26 mouse cellular contexts compared by ENCODE assay signal in genomic region chr16:12880011-12880410, GRCm38 (mm10).
DNase-seq lines count a peak whose midpoint lies in the region; ATAC-seq lines count a peak whose summit lies in the region.
"Had no signal": no experiment of that assay in that cellular context is flagged by ENCODE, and none has a peak within 500 bp of the region (broad histone marks: within the 10 kb centered on the region; RNA-seq: fewer than 3 reads in every experiment).

No protein-coding gene starts in this region.

- no peaks in the 10 kb centered on the region for H3K9me3 ChIP-seq in lung, embryonic 16.5 days (ENCODE audit: control insufficient read depth, low read length)
- H3K9me3 ChIP-seq: embryonic facial prominence, embryonic 12.5 days; embryonic facial prominence, embryonic 15.5 days; heart, embryonic 12.5 days; heart, embryonic 15.5 days; hindbrain, embryonic 10.5 days; hindbrain, embryonic 13.5 days had no signal

- H3K27ac ChIP-seq in lung, embryonic 16.5 days (ENCODE audit: low read length) = peak overlapping the region; percentile 63; the same call in 1 of the 2 replicates
- H3K27ac ChIP-seq: embryonic facial prominence, embryonic 12.5 days; embryonic facial prominence, embryonic 15.5 days; gastrocnemius, adult 2 months; heart, embryonic 15.5 days; hindbrain, embryonic 10.5 days; hindbrain, embryonic 13.5 days had no signal

- H3K9ac ChIP-seq in lung, embryonic 16.5 days (ENCODE audit: low read length) = no peak overlapping the region
- H3K9ac ChIP-seq: embryonic facial prominence, embryonic 12.5 days; embryonic facial prominence, embryonic 15.5 days; forebrain, postnatal 0 days; heart, embryonic 12.5 days; heart, embryonic 15.5 days; hindbrain, embryonic 13.5 days had no signal

- peak; percentile 62 for DNase-seq in lung, postnatal 10 days
- DNase-seq in lung, postnatal 36 days = peak; percentile 30
- DNase-seq in embryo, embryonic 9.5 days (ENCODE audit: extremely low spot score) = no peak
- no peak for DNase-seq in layer of hippocampus, postnatal 14 days (ENCODE audit: low spot score in 2 of 2)
- DNase-seq: adrenal gland, adult 8-10 months; adrenal gland, postnatal 25 days; cerebellum, adult 18-20 months; cerebellum, adult 9-10 months; cerebellum, postnatal 14 days; forebrain, postnatal 0 days; gastrocnemius, adult 2 months; gastrocnemius, postnatal 14 days; heart, adult 18-20 months; heart, postnatal 10 days; heart, postnatal 36 days had no signal

- peaks cover 3% of the 10 kb centered on the region for H3K4me1 ChIP-seq in lung, embryonic 16.5 days (replicated peaks; ENCODE audit: control insufficient read depth, insufficient read depth, low read length)
- H3K4me1 ChIP-seq: embryonic facial prominence, embryonic 12.5 days; embryonic facial prominence, embryonic 15.5 days; heart, embryonic 12.5 days; heart, embryonic 15.5 days had no signal

- 48% methylated on average over 8 of the region's 8 CpGs for WGBS in lung, embryonic 16.5 days

- H3K27me3 ChIP-seq in lung, embryonic 16.5 days (ENCODE audit: control insufficient read depth, insufficient read depth, low read depth, low read length) = no peaks in the 10 kb centered on the region
- H3K27me3 ChIP-seq: embryonic facial prominence, embryonic 12.5 days; embryonic facial prominence, embryonic 15.5 days; heart, embryonic 12.5 days; heart, embryonic 15.5 days; hindbrain, embryonic 13.5 days had no signal

- peak; percentile 83 for ATAC-seq in lung, embryonic 16.5 days (ENCODE audit: low read depth)
- no peak for ATAC-seq in CD4-positive, CD25-positive, alpha-beta regulatory T cell, adult 4 months
- ATAC-seq: activated CD4-positive, CD25-positive, alpha-beta regulatory T cell, adult 4 months; forebrain, embryonic 14.5 days; forebrain, postnatal 0 days; hindbrain, embryonic 16.5 days had no signal

- H3K4me3 ChIP-seq in lung, embryonic 16.5 days (ENCODE audit: low read length) = no peak overlapping the region
- H3K4me3 ChIP-seq: embryonic facial prominence, embryonic 12.5 days; embryonic facial prominence, embryonic 15.5 days; gastrocnemius, adult 2 months; heart, embryonic 12.5 days; heart, embryonic 15.5 days; hindbrain, embryonic 10.5 days; hindbrain, embryonic 13.5 days had no signal

- no peak overlapping the region for H3K4me2 ChIP-seq in lung, embryonic 16.5 days (ENCODE audit: low read depth, low read length)
- H3K4me2 ChIP-seq: embryonic facial prominence, embryonic 12.5 days; embryonic facial prominence, embryonic 15.5 days; heart, embryonic 12.5 days; heart, embryonic 15.5 days; hindbrain, embryonic 13.5 days had no signal

- no peaks in the 10 kb centered on the region for H3K36me3 ChIP-seq in lung, embryonic 16.5 days (ENCODE audit: control insufficient read depth, insufficient read depth, low read length)
- H3K36me3 ChIP-seq: embryonic facial prominence, embryonic 12.5 days; embryonic facial prominence, embryonic 15.5 days; heart, embryonic 12.5 days; heart, embryonic 15.5 days; hindbrain, embryonic 10.5 days; hindbrain, embryonic 13.5 days had no signal

Comparison
In these comparisons a context has a peak if more than half of its experiments do, and no peak if none do; other contexts are left out.
1. DNase-seq: peak in lung, postnatal 10 days (single experiment) and lung, postnatal 36 days (single experiment); none in embryo, embryonic 9.5 days (single experiment) and layer of hippocampus, postnatal 14 days (0 of 2).